Mouse (Mus musculus) heart, embryonic 11.5 days (tissue): ENCODE measurements around the gene CN725425. TPM values are rescaled to one million over a fixed set of nuclear protein-coding genes. Genes with fewer than 3 reads are reported as not detected.
A peak's percentile ranks its signal among the peaks of the same experiment; 100 is the strongest.

Source experiments
- ATAC-seq: fragments of 200-750 bp; cut with Nextera tagmentation; replicated peaks from 2 replicates; pipeline ENCODE4 v1.8.0; 2017; ENCODE audit warnings: moderate library complexity; ENCODE audit not compliant: insufficient number of reproducible peaks, low FRiP score, low TSS enrichment
- H3K27ac ChIP-seq: fragments of 300-500 bp; sonication (generic); 2 replicates; pipeline ENCODE4 v1.5.1; 2014; ENCODE audit warnings: mild to moderate bottlenecking, low read depth, low read length
- H3K27me3 ChIP-seq: fragments of 300-500 bp; sonication (generic); 2 replicates; pipeline ENCODE4 v1.6.1; 2014; ENCODE audit warnings: mild to moderate bottlenecking, low read length, mixed read lengths; ENCODE audit not compliant: control insufficient read depth, insufficient read depth
- H3K36me3 ChIP-seq: fragments of 300-500 bp; sonication (generic); 2 replicates; pipeline ENCODE4 v1.6.1; 2014; ENCODE audit warnings: mild to moderate bottlenecking, low read length, moderate library complexity, mixed read lengths; ENCODE audit not compliant: control insufficient read depth, insufficient read depth
- H3K4me1 ChIP-seq: fragments of 300-500 bp; sonication (generic); 2 replicates; pipeline ENCODE4 v1.6.1; 2014; ENCODE audit warnings: low read length; ENCODE audit not compliant: control insufficient read depth, insufficient read depth
- H3K4me2 ChIP-seq: fragments of 300-500 bp; sonication (generic); 2 replicates; pipeline ENCODE4 v1.6.1; 2014; ENCODE audit warnings: mild to moderate bottlenecking, moderate library complexity
- H3K4me3 ChIP-seq: fragments of 300-500 bp; sonication (generic); 2 replicates; pipeline ENCODE4 v1.5.1; 2014; ENCODE audit warnings: low read depth, low read length
- H3K9ac ChIP-seq: fragments of 300-500 bp; sonication (generic); 2 replicates; pipeline ENCODE4 v1.6.1; 2014; ENCODE audit warnings: mild to moderate bottlenecking, low read depth, low read length, moderate library complexity
- H3K9me3 ChIP-seq: fragments of 300-500 bp; sonication (generic); replicated peaks from 2 replicates; pipeline ENCODE4 v1.6.1; 2016; ENCODE audit warnings: low read length; ENCODE audit not compliant: control insufficient read depth
- WGBS: fragments of 180-500 bp; shearing (Covaris S2); extraction: QIAGEN DNeasy Blood & Tissue Kit; methylation state at CpG from one replicate; pipeline ENCODE4 v1.1.7; 2014; ENCODE audit not compliant: insufficient replicate concordance; 5-methylcytosine and 5-hydroxymethylcytosine counted together
- polyA plus RNA-seq: library from polyadenylated mRNA; unstranded; fragments of >200 nt; fragmentation: Nextera tagmentation; extraction: Ambion mirVana; gene quantifications from 2 replicates; pipeline ENCODE4 v1.2.1, GENCODE M21; 2014

CN725425 gene
- polyA plus RNA-seq, 1 experiment from 2014 or later, result not detected

DNA sequence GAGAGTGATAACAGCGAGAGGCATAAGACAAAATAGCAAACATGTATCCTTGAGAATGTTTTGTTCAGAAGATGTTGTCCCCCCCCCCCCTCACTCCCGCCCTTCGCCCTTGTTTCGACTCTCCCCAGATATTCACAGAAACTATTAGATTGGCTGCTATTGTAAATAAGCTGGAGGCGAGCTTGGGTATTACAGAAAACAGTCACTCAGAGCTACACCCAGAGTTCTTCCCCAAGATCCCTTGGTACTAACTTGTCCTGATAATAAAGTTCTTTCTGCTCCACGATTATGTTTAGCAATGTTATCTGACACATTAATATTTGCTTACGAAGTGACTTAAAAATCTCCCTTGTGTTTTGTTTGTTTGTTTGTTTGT lies 7.1 kb upstream of the CN725425 start:
- no peak for ATAC-seq
- WGBS, result 12% methylated on average over 7 of the region's 7 CpGs

DNA sequence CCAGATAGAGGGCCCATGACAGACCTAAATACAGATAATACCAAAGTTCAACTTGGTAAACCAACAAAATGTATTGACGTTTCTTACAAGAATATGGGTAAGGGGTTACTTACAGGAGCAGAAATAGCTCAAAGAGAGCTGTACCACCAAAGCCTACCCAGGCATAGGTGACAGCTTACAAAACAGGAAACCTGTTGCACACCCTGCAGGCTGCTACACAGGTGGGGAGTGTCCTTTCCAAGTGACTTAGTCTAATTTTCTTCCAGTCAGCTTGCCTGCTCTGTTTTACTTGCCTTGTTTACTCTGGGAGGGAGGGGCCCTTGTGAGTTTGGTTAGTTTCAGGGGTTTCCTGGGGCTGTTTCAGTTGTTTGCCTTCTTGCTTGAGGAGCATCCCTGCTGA lies 1.5 kb downstream of the CN725425 start:
- Histone ChIP-seq H3K9me3 (no peaks in the 10 kb centered on the region), H3K4me1 (no peaks in the 10 kb centered on the region), H3K9ac (no peak overlapping the region), H3K27me3 (no peaks in the 10 kb centered on the region), H3K36me3 (no peaks in the 10 kb centered on the region), H3K27ac (no peak overlapping the region), H3K4me2 (no peak overlapping the region), H3K4me3 (no peak overlapping the region)
- no peak for ATAC-seq
- 77% methylated on average over 1 of the region's 1 CpGs for WGBS

More for the DNA sequence above, 7.1 kb upstream of the CN725425 start:
- H3K4me3 ChIP-seq, result peak overlapping the region; percentile 48
- no peaks in the 10 kb centered on the region for H3K9me3 ChIP-seq
- peak overlapping the region; percentile 46 for H3K9ac ChIP-seq
- H3K4me1 ChIP-seq, result peaks cover 5% of the 10 kb centered on the region; the same call in 1 of the 2 replicates
- peak overlapping the region; percentile 48 for H3K27ac ChIP-seq
- H3K36me3 ChIP-seq, result no peaks in the 10 kb centered on the region
- H3K4me2 ChIP-seq, result peak overlapping the region; percentile 67
- no peaks in the 10 kb centered on the region for H3K27me3 ChIP-seq

DNA sequence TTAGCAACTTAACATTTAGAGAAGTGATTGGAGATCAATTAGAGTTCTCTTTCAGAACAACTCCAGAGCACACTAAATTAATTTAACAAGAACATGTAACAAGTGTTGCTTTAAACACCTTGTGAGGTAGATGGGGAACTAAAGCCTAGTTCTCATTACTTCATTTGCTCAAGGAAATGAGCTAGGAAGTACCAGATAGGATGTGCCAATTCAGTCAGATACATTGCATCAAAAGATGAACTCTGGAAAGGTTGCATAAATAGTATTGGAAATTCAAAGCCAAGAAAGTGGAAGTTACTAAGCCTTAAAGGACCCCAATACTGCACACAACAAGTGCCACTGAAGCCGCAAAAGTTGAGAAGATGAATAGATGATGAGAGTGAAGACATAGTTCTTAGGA lies 3.2 kb downstream of the CN725425 start:
- Histone ChIP-seq H3K4me2 (no peak overlapping the region), H3K9me3 (no peaks in the 10 kb centered on the region), H3K4me1 (no peaks in the 10 kb centered on the region), H3K9ac (no peak overlapping the region), H3K36me3 (no peaks in the 10 kb centered on the region), H3K27me3 (no peaks in the 10 kb centered on the region), H3K27ac (no peak overlapping the region), H3K4me3 (no peak overlapping the region)
- no peak for ATAC-seq
- WGBS, result 87% methylated on average over 1 of the region's 1 CpGs

DNA sequence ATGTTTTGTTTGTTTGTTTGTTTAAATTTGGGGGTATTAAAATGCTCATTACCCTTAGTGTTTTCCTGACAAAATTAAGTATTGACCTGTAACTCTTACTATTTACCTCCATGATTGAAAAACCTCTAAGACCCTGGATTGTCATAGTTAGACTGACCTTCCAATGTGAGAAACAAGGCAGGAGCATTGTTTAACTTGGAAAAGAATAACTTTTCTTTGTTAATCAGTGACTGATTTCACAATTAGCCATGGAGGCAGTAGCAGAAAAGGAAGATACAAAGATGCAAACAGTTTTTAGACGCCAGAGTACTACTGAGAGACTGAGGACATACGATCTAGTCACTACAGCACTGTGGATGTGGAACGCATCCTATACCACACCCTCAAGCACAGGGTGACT lies 4.2 kb downstream of the CN725425 start:
- WGBS, result 83% methylated on average over 3 of the region's 3 CpGs

DNA sequence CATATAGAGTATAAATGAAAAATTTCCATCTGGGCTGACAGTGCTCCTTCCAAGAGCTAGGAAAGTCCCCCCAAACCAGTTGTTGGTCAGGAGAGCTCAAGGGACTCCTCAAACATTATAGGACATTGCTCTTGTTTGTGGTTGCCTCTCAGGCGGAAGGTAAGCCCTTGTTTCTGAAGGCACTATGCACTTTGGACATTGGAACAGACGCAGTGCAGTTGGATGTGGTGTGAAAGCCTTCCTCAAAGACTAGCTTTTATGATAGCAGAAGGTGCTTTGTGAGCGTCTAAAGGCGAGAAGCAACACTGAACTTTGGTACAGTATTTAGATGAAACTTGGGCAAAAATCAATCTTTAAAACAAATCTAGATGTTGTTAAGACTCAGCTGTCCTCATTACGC lies 7.2 kb downstream of the CN725425 start:
- Histone ChIP-seq H3K36me3 (no peaks in the 10 kb centered on the region), H3K4me2 (no peak overlapping the region), H3K27me3 (no peaks in the 10 kb centered on the region), H3K9me3 (no peaks in the 10 kb centered on the region), H3K4me1 (no peaks in the 10 kb centered on the region), H3K4me3 (no peak overlapping the region), H3K27ac (no peak overlapping the region), H3K9ac (no peak overlapping the region)
- no peak for ATAC-seq
- WGBS, result 84% methylated on average over 5 of the region's 5 CpGs

More for the DNA sequence above, 4.2 kb downstream of the CN725425 start:
- Histone ChIP-seq H3K27me3 (no peaks in the 10 kb centered on the region), H3K4me1 (no peaks in the 10 kb centered on the region), H3K4me2 (no peak overlapping the region), H3K9me3 (no peaks in the 10 kb centered on the region), H3K27ac (no peak overlapping the region), H3K9ac (no peak overlapping the region), H3K36me3 (no peaks in the 10 kb centered on the region), H3K4me3 (no peak overlapping the region)
- ATAC-seq, result no peak

DNA sequence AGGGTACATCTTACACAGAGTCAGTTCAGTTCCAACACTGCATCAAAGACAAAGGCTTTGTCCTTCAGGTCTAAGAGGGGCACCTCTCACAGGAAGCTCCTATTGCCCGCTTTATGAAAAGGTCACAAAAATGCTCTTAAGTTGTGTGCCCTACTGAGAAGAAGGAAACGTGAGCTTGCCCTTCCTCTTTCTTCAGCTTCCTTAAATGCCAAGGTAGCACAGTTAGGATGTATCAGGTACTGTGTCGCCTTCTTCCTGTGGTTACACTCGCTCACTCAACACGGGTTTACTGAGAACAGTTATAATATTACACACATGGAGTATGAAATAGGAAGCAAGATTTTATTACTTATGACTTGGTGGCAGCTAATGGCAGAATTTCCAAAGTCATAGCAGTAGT lies 38.0 kb downstream of the CN725425 start:
- Histone ChIP-seq H3K9ac (no peak overlapping the region), H3K4me2 (no peak overlapping the region), H3K27ac (no peak overlapping the region), H3K9me3 (no peaks in the 10 kb centered on the region), H3K4me3 (no peak overlapping the region), H3K4me1 (no peaks in the 10 kb centered on the region), H3K36me3 (no peaks in the 10 kb centered on the region), H3K27me3 (no peaks in the 10 kb centered on the region)
- ATAC-seq, result no peak
- WGBS, result 78% methylated on average over 5 of the region's 5 CpGs

DNA sequence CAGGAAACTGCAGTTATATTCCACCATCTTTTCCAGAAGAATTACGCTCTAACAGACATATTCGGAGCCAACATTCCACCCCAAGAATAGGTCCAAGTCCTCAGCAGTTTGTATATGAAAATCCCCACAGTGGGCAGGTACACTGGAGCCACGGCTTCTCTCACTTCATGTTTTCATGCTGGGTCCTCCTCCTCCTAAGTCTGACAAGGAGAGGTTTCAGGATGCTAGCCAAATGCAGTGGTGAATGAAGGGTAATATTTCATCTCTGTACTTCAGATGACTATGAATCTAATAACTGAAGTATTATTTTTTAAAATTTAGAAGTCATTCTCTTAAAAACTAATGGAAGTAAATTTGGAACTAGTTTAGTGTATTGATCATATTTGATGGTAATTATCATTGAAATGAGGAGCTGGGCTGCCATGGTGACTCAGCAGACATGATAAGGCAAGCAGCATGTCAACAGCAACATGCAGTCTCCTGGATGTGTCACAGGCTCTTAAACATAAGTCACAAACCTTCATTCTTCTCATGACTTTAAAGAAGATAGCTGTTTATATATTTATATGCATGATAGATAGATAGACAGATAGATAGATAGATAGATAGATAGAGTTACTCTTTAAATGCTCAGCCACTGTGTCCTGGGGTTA lies 41.5 kb downstream of the CN725425 start:
- Histone ChIP-seq H3K27ac (no peak overlapping the region), H3K4me2 (no peak overlapping the region), H3K27me3 (no peaks in the 10 kb centered on the region), H3K9me3 (no peaks in the 10 kb centered on the region), H3K4me1 (no peaks in the 10 kb centered on the region), H3K9ac (no peak overlapping the region), H3K4me3 (no peak overlapping the region), H3K36me3 (no peaks in the 10 kb centered on the region)
- WGBS, result 82% methylated on average over 3 of the region's 3 CpGs
- no peak for ATAC-seq

DNA sequence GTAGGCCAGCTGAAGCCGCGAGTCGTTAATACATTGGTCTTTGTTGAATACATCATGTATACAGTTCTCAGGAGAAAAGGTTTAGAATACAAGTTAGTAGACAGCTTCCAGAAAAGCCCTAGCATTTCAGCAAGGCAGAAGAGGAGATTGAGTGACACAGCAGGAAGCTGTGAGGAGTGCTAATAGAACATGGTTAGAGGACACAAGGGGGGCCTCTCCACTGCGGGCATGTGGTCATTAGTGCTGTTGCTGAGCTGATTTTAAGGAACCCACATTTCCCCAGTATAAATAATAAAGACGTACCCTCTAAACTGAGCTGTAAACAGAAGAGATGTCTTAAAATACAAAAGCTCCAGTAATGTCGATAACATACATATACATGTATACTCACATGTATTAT lies 51.5 kb downstream of the CN725425 start:
- no peaks in the 10 kb centered on the region for H3K4me1 ChIP-seq
- H3K36me3 ChIP-seq, result no peaks in the 10 kb centered on the region
- no peaks in the 10 kb centered on the region for H3K27me3 ChIP-seq
- no peak overlapping the region for H3K4me3 ChIP-seq
- no peak overlapping the region for H3K9ac ChIP-seq
- WGBS, result 77% methylated on average over 6 of the region's 6 CpGs
- no peaks in the 10 kb centered on the region for H3K9me3 ChIP-seq
- no peak overlapping the region for H3K4me2 ChIP-seq
- ATAC-seq, result no peak
- no peak overlapping the region for H3K27ac ChIP-seq
